Mouse (Mus musculus) lung, adult 2 months (tissue): ENCODE results near the gene Fut2.

Experiments
- CTCF ChIP-seq: fragments of 200-500 bp; IDR thresholded peaks from 2 replicates; pipeline ENCODE4 v1.5.1; 2011; ENCODE audit warnings: mild to moderate bottlenecking, low read length, control low read depth; ENCODE audit not compliant: insufficient read depth
- POLR2A ChIP-seq: fragments of 200-500 bp; IDR thresholded peaks from 2 replicates; pipeline ENCODE4 v1.6.1; 2011; ENCODE audit warnings: low read depth, mild to moderate bottlenecking, control low read depth, low read length, borderline replicate concordance; ENCODE audit errors: extremely low read depth

DNA sequence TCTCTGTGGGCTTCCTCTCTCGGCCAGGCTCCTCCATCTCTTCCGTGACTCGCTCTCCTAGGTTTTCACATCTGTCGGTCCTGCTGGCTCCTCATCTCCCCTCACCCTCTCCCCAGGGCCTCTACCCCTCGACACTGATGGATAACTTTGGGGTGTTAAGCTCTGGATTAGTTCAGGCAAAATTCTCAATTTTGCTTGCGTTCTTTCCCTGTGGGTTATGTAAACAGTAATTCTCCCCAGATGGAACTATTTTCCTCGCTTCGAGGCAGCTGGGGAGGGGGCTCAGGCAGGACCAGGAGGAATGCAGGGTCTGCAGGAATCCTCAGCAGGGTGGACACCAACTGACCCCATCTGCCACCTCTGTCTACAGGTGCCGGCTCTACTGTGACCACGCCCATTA, 19.6 kb upstream of the Fut2 start:
- TF ChIP-seq POLR2A (no peak), CTCF (no peak)
